Mouse (Mus musculus) forebrain, embryonic 16.5 days (tissue): ENCODE results near the gene Dcaf15. TPM values are rescaled to one million over a fixed set of nuclear protein-coding genes. Genes with fewer than 3 reads are reported as not detected.

Experiments
- ATAC-seq: fragments of 200-750 bp; cut with Nextera tagmentation; 2 replicates; pipeline ENCODE4 v1.8.0; 2017; ENCODE audit warnings: mild to moderate bottlenecking, moderate library complexity
- H3K27ac ChIP-seq: fragments of 300-500 bp; sonication (generic); 2 replicates; pipeline ENCODE4 v1.5.1; 2014; ENCODE audit warnings: low read length, control low read depth
- H3K27me3 ChIP-seq: fragments of 300-500 bp; sonication (generic); replicated peaks from 2 replicates; pipeline ENCODE4 v1.6.1; 2014; ENCODE audit warnings: low read length; ENCODE audit not compliant: control insufficient read depth, insufficient read depth
- H3K36me3 ChIP-seq: fragments of 300-500 bp; sonication (generic); 2 replicates; pipeline ENCODE4 v1.6.1; 2014; ENCODE audit not compliant: control insufficient read depth, insufficient read depth
- H3K4me1 ChIP-seq: fragments of 300-500 bp; sonication (generic); replicated peaks from 2 replicates; pipeline ENCODE4 v1.6.1; 2014; ENCODE audit warnings: low read length; ENCODE audit not compliant: control insufficient read depth, insufficient read depth
- H3K4me2 ChIP-seq: fragments of 300-500 bp; sonication (generic); 2 replicates; pipeline ENCODE4 v1.6.1; 2014; ENCODE audit warnings: mild to moderate bottlenecking, low read length, control low read depth
- H3K4me3 ChIP-seq: fragments of 300-500 bp; sonication (generic); replicated peaks from 2 replicates; pipeline ENCODE4 v1.5.1; 2014; ENCODE audit warnings: mild to moderate bottlenecking, low read length, control low read depth
- H3K9ac ChIP-seq: fragments of 300-500 bp; sonication (generic); replicated peaks from 2 replicates; pipeline ENCODE4 v1.6.1; 2014; ENCODE audit warnings: low read depth, low read length, control low read depth
- H3K9me3 ChIP-seq: fragments of 300-500 bp; sonication (generic); 2 replicates; pipeline ENCODE4 v1.6.1; 2016; ENCODE audit warnings: low read length; ENCODE audit not compliant: control insufficient read depth
- WGBS: fragments of 180-500 bp; shearing (Covaris S2); extraction: QIAGEN DNeasy Blood & Tissue Kit; methylation state at CpG from one replicate; pipeline ENCODE4 v1.1.7; 2014; 5-methylcytosine and 5-hydroxymethylcytosine counted together
- polyA plus RNA-seq: library from polyadenylated mRNA; unstranded; fragments of >200 nt; fragmentation: Nextera tagmentation; extraction: Ambion mirVana; gene quantifications from 2 replicates; pipeline ENCODE4 v1.2.1, GENCODE M21; 2015

Gene Dcaf15
- polyA plus RNA-seq, 1 experiment from 2014 or later = 20.6 TPM

DNA sequence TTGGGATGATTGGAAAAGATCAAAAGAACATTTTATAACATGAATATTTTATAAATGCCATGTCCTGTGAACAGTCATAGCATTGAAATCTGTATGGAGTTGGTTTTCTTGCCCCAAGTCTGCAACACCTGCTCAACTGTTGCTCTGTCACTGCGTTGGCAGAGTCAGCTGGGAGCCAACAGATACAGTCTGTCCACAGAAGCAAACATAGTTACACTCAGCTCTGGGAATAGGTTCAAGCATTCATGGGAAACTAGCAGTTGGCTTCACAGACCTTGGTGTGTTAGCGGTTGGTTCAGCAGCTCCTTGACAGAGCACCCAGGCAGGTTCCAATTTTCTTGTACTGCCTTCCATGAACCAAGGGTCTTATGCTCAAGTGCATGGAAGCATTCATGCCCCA lies 33.9 kb downstream of the Dcaf15 start:
- H3K4me2 ChIP-seq = no peak overlapping the region
- H3K4me1 ChIP-seq = peaks cover 47% of the 10 kb centered on the region
- H3K9me3 ChIP-seq = no peaks in the 10 kb centered on the region
- no peaks in the 10 kb centered on the region for H3K27me3 ChIP-seq
- WGBS = 68% methylated on average over 2 of the region's 2 CpGs
- H3K4me3 ChIP-seq = no peak overlapping the region
- H3K36me3 ChIP-seq = 0 out of 2 replicates have a peak, but pooled peaks cover 2% of the 10 kb centered on the region
- no peak overlapping the region for H3K9ac ChIP-seq
- H3K27ac ChIP-seq = no peak overlapping the region; the same call in 1 of the 2 replicates
- no peak for ATAC-seq

GRCm38 (mm10) chr8:84070241-84070640 lies 34.3 kb downstream of the Dcaf15 start:
- WGBS = 83% methylated on average over 5 of the region's 5 CpGs
- Histone ChIP-seq H3K27me3 (no peaks in the 10 kb centered on the region), H3K36me3 (0 out of 2 replicates have a peak, but pooled peaks cover 2% of the 10 kb centered on the region), H3K4me2 (no peak overlapping the region), H3K27ac (no peak overlapping the region; the same call in 1 of the 2 replicates), H3K9me3 (no peaks in the 10 kb centered on the region), H3K4me3 (no peak overlapping the region), H3K4me1 (peaks cover 47% of the 10 kb centered on the region), H3K9ac (no peak overlapping the region)
- ATAC-seq = no peak

GRCm38 (mm10) chr8:84069750-84070149 lies 34.8 kb downstream of the Dcaf15 start:
- H3K4me3 ChIP-seq = no peak overlapping the region
- H3K4me1 ChIP-seq = peaks cover 47% of the 10 kb centered on the region
- no peaks in the 10 kb centered on the region for H3K36me3 ChIP-seq
- ATAC-seq = no peak
- no peaks in the 10 kb centered on the region for H3K27me3 ChIP-seq
- WGBS = 31% methylated on average over 2 of the region's 2 CpGs
- no peak overlapping the region for H3K4me2 ChIP-seq
- no peaks in the 10 kb centered on the region for H3K9me3 ChIP-seq
- no peak overlapping the region for H3K9ac ChIP-seq
- no peak overlapping the region for H3K27ac ChIP-seq

GRCm38 (mm10) chr8:84069169-84069568 lies 35.4 kb downstream of the Dcaf15 start:
- Histone ChIP-seq H3K4me1 (peaks cover 47% of the 10 kb centered on the region), H3K27ac (no peak overlapping the region), H3K4me3 (no peak overlapping the region), H3K4me2 (no peak overlapping the region), H3K9ac (no peak overlapping the region), H3K36me3 (no peaks in the 10 kb centered on the region), H3K9me3 (no peaks in the 10 kb centered on the region), H3K27me3 (no peaks in the 10 kb centered on the region)
- ATAC-seq = no peak
- WGBS = 59% methylated on average over 1 of the region's 1 CpGs

GRCm38 (mm10) chr8:84068316-84069035 lies 36.1 kb downstream of the Dcaf15 start:
- H3K4me2 ChIP-seq = no peak overlapping the region
- WGBS = 81% methylated on average over 12 of the region's 12 CpGs
- no peaks in the 10 kb centered on the region for H3K36me3 ChIP-seq
- H3K27me3 ChIP-seq = no peaks in the 10 kb centered on the region
- no peak for ATAC-seq
- H3K27ac ChIP-seq = no peak overlapping the region
- no peak overlapping the region for H3K9ac ChIP-seq
- H3K4me1 ChIP-seq = peaks cover 42% of the 10 kb centered on the region
- no peaks in the 10 kb centered on the region for H3K9me3 ChIP-seq
- H3K4me3 ChIP-seq = no peak overlapping the region

DNA sequence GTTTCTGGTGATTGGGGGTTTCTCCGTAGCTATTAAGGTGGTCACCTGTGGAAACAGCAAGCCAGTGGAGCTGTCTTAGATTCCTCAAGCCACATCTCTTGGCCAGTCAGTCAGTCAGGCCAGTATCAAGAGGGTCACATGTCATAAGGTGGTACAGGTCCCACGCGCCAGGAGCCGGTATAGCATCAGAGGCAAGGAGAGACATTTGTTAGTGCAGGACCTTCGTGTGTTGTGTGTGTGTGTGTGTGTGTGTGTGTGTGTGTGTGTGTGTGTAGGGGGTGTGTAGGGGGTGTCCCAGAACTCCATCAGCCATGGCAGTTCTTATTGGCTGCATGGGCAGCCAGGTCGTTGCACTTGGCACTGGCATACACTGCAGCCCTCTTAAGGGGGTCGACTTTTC lies 36.7 kb downstream of the Dcaf15 start:
- no peak overlapping the region for H3K9ac ChIP-seq
- H3K4me1 ChIP-seq = peaks cover 36% of the 10 kb centered on the region
- H3K27ac ChIP-seq = no peak overlapping the region
- ATAC-seq = no peak
- H3K9me3 ChIP-seq = no peaks in the 10 kb centered on the region
- WGBS = 89% methylated on average over 7 of the region's 7 CpGs
- no peaks in the 10 kb centered on the region for H3K27me3 ChIP-seq
- no peaks in the 10 kb centered on the region for H3K36me3 ChIP-seq
- H3K4me3 ChIP-seq = peak overlapping the region; percentile 91
- H3K4me2 ChIP-seq = peak overlapping the region; percentile 56

- peak overlapping the region; percentile 94 for H3K27ac ChIP-seq
- H3K4me2 ChIP-seq = peak overlapping the region; percentile 56
- ATAC-seq = peak; percentile 51
- no peaks in the 10 kb centered on the region for H3K36me3 ChIP-seq
- H3K9ac ChIP-seq = peak overlapping the region; percentile 74
- H3K4me3 ChIP-seq = peak overlapping the region; percentile 91
- WGBS = under 1% methylated on average over 53 of the region's 58 CpGs
- H3K9me3 ChIP-seq = no peaks in the 10 kb centered on the region
- peaks cover 30% of the 10 kb centered on the region for H3K4me1 ChIP-seq
- H3K27me3 ChIP-seq = no peaks in the 10 kb centered on the region
These were observed 37.5 kb downstream of the Dcaf15 start for GRCm38 (mm10) chr8:84067047-84067573.

DNA sequence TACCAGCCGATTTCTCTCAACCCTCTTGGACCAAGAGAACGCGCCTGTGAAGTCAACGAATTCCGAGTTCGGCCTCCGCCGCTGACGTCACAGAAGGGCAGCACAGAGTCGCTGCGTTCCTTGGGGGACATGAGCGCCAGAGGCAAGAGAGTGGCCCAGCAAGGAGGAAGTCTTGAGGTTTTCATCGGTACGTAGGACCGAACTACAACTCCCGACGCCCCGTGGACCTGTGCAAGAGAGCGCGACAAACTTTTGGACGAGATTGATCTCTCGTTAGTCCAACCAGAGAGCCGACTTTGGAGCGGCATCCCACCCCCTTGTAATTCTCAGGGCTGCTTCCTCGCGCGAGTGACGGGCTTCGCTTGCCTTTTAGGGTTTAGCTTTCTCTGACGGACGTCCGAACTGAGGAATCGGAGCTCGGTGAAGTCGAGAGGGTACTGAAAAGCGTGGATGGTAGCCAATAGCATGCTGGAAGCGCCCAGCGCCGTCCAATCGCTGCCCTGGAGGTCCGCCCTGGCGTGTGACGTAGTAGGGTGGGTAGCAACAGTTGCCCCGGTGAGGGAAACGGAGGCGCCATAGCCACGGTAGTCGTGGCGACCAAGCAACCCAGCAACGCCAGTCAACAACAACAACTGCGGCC lies 38.2 kb downstream of the Dcaf15 start, which contains the start of gene Rfx1:
Rfx1 (plus strand) TSS at position 544 of the 640 bp plus-strand sequence.
- no peaks in the 10 kb centered on the region for H3K36me3 ChIP-seq
- no peaks in the 10 kb centered on the region for H3K27me3 ChIP-seq
- H3K4me1 ChIP-seq = peaks cover 27% of the 10 kb centered on the region
- H3K27ac ChIP-seq = peak within 1 kb of the TSS; percentile 94
- H3K9me3 ChIP-seq = no peaks in the 10 kb centered on the region
- under 1% methylated on average over 50 of the region's 51 CpGs for WGBS
- peak within 1 kb of the TSS; percentile 91 for H3K4me3 ChIP-seq
- peak; percentile 97 for ATAC-seq
- H3K4me2 ChIP-seq = peak within 1 kb of the TSS; percentile 82
- H3K9ac ChIP-seq = peak within 1 kb of the TSS; percentile 74

DNA sequence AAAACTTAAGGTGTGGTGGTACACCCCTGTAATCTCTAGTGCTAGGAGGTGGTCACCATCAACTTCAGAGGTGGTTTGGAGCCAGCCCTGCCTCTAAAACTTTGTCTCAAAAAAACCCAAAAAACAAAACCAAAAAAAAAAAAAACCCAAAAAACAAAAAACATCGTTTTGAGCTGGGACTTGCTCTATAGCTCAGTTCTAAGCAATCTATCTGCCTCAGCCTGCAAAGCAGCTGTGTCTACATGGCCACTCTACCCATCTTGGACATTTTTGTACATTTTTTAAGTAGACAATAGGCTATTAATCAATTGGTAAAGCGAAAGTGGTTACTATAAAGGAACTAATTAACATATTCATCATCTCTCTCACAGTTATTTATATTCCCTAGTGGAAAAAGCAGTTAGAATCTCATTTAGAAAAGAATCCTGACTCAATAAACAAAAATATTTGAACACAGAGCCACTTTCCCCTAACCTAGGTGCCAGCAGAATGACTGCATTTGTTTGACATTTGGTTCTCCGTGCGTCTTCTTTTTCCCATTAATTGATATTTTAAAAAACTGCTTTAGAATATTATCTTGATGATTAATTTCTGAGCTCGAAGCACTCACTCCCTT lies 39.0 kb downstream of the Dcaf15 start:
- no peaks in the 10 kb centered on the region for H3K27me3 ChIP-seq
- H3K27ac ChIP-seq = no peak overlapping the region
- peak overlapping the region; percentile 69 for H3K9ac ChIP-seq
- no peaks in the 10 kb centered on the region for H3K36me3 ChIP-seq
- H3K9me3 ChIP-seq = no peaks in the 10 kb centered on the region
- ATAC-seq = no peak
- 24% methylated on average over 5 of the region's 5 CpGs for WGBS
- peaks cover 22% of the 10 kb centered on the region for H3K4me1 ChIP-seq
- peak overlapping the region; percentile 82 for H3K4me2 ChIP-seq
- peak overlapping the region; percentile 91 for H3K4me3 ChIP-seq
